Mouse (Mus musculus) T-helper 17 cell (primary cell): ENCODE results near the gene Olfr1497.

Experiments used
- in situ Hi-C, 2 experiments: fragments of 300-600 bp; cut with MboI, MseI; formaldehyde crosslinking; loops; 1 replicate in 1 of 2; 2 replicates in 1 of 2; pipeline ENCODE4 v1.15.1; 2025; ENCODE audit warnings: high pct_unique_total_duplicates in 2 of 2

The Olfr1497 gene

DNA sequence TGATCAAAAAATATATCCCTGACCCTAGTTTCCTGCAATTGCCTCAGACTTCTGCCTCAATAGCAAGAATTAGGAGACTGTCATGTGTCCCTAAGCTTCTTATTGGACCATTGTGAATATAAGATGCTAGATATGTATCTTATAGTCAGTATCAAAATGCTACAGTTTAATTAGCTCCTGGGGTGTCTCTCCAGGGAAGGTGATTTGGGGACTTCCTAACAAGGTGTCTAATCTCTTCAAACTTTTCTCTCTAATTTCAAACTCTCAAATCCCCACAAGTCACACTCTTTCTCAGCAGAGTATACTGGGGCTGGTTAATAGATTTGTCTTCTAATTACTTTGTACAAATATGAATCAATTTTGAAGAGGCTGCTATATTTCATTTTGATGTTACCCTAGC lies at the start of gene Olfr1497:
Gene Olfr1497, minus strand, starts transcription at position 101 of the 400 bp plus-strand sequence.
- in situ Hi-C loops = no loop called here

DNA sequence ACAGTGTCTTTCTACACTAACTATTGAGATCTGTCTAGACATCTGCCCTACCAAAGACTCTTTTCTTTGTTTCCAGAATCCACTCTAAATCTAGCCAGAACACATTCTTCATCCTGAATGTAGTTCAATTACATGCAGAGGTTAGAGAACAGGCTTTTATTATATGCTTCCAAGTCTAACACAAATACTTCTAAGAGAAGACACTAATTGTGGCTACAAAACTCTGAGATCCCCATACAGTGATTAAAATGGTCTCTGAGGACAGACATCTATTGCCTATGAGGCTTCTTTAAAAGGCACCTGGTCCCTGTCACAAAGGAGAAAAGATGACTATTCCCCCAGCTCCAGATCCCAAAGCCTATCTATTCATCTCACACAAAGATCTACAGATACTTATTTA lies 32.4 kb upstream of the Olfr1497 start, which contains the start of gene Olfr1500:
Gene Olfr1500, minus strand, starts transcription at position 101 of the 400 bp plus-strand sequence.
- in situ Hi-C loops = no loop called here

DNA sequence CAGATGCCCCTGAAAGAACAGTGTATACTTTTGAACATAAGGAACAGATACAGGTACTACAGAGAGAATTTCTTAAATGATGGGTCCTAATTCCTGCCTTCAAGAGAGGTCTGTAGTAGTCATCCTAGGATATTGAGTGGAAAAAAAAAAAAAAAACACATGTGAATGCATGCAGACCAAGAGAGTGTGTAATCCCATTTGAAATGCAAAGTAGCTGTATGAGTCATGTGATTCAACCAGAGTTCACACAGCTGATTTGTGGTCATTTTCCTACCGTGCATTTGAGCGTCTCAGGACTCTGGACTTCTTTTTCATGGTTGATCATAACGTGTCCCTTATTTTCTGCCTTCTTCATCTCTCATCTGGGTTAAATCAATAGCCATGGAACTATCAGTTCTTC lies 30.4 kb upstream of the Olfr1497 start:
- in situ Hi-C loops = no loop called here

DNA sequence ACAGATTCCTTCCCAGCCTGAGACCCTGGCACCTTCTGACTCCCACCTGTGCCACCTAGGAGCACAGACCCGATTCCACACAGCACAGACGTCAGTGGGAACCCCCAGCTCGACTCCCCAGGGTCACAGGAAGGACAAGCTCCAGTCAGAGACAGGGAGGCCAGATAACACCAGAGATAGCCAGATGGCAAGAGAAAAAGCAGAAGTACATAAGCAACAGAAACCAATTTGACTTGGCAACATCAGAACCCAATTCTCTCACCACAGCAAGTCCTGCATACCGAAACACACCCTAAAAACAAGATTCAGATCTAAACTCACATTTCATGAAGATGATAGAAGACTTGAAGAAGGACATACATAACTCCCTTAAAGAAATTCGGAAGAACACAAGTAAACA lies 22.8 kb upstream of the Olfr1497 start:
- in situ Hi-C loops = loop anchor here (25.0 kb wide), 2 partner anchors 1109 to 1309 kb away; partner anchors contain the start of gene Dtx4 (in 1 of the 2)

DNA sequence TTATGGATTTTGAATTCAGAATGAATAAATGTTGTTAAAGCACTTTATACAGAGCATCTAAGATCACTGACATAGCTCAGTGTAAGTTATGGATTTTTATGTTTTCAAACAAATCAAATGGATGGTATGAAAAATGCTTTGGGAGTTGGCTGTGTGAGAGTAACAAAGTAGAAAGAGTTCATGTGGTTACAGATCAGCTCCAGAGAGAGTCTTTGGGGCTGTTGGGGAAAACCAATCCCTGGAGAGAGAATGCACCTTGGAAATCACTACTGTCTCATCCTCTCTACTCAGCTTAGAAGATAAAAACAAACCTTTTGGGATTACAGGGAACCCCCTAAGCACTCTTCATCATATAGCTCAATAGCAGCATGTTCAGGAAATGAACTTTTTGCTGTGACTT lies 21.3 kb upstream of the Olfr1497 start, which contains the start of gene Olfr1499:
Gene Olfr1499, minus strand, starts transcription at position 101 of the 400 bp plus-strand sequence.
- in situ Hi-C loops = loop anchor here (25.0 kb wide), 2 partner anchors 1107 to 1307 kb away; partner anchors contain the start of gene Dtx4 (in 1 of the 2)

DNA sequence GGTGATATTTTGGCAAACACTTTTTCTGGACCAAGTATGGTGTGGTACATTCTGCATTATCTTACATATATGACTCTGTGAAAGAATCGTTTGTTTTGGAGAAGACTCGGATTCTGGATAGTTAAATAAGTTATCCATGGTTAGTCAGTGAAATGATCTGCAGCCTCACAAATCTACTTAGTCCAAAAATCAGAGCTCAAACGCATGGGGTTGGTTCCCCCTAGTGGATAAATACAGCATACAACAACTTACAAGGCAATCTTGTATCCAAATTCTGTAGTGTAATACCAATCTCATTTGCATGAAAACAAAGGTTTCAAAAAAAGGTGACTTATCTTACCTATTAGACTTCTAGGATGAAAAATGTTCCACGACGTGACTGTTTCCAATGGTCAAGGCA lies 20.8 kb upstream of the Olfr1497 start:
- in situ Hi-C loops = loop anchor here (25.0 kb wide), 2 partner anchors 1107 to 1307 kb away; partner anchors contain the start of gene Dtx4 (in 1 of the 2)

DNA sequence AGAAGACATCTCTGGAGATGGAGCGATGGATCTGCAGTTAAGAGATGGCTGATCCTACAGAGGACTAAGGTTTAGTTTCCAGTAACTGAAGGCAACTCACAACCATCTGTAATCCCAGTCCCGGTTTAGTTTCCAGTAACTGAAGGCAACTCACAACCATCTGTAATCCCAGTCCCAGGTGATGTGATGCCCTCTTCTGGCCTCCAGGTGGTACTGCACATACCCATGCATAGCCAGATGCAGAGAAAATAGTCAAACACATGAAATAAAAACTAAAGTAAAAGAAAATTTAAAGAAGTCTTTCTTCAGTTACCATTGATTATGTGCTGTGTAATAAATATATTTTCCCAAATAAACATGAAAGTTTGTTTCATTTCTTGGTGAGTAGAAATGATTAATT lies 14.8 kb upstream of the Olfr1497 start:
- in situ Hi-C loops = loop anchor here (25.0 kb wide), 2 partner anchors 1101 to 1301 kb away; partner anchors contain the start of gene Dtx4 (in 1 of the 2)

DNA sequence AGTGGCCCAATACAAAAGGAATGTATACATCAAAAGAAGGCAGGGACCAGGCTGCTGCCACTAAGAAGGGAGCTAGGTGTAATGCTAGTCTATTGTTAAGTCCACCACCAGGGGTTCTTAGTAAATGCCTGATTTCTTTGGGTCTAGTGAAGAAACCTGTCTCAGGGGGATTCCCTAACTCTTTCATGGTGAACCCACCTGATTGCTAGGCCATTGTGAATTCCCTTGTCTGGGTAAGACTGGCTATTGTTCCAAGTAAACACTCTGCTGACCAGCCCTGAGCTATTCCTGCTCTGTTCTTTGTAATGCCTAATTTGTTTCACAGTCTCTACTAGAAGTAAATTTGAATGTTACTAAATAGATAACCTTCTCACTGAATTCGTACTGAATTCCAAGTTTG lies 7.5 kb upstream of the Olfr1497 start:
- in situ Hi-C loops = loop anchor here (25.0 kb wide), 2 partner anchors 1093 to 1293 kb away; partner anchors contain the start of gene Dtx4 (in 1 of the 2)

DNA sequence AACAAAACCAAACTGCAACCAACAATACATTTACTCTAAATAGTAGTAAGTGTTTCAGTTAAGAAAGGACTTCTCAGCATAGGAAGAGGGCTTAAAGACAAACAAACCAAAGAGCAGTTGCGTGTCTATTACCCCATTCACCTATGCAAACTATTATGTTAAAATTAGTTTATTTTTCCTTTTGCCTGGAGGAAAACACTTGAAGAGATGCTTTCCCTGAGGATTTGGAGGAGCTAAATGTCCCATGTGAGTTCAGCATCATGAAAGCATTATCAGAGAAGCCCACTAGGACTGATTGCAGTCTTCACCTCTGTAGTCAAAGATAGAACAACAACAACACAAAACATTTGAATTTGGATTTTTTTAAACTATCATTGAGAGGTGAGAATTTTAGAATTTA lies 20.4 kb downstream of the Olfr1497 start, which contains the start of gene Olfr1496:
Gene Olfr1496, plus strand, starts transcription at position 301 of the 400 bp plus-strand sequence.
- in situ Hi-C loops = no loop called here

DNA sequence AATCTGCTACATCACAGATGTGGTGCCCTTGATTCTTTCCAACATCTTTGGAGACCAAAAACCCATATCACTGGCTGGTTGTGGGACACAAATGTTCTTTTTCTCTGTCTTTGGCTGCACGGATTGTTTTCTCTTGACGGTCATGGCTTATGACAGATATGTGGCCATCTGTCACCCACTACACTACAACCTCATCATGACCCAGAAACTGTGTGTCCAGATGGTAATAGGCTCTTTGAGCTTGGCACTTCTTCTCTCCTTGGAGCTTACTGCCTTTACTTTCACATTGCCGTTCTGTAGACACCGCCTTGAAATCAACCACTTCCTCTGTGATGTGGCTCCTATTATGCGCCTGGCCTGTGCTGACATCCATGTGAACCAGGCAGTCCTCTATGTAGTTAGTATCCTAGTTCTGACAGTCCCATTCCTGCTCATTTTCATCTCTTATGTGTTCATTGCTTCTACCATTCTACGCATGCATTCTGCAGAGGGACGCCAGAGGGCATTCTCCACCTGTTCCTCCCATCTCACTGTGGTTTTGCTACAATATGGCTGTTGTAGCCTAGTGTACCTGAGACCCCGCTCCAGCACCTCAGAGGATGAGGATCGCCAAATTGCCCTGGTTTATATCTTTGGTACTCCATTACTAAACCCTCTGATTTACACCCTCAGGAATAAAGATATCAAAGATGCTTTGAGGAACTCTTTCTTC lies 29.3 kb downstream of the Olfr1497 start:
- in situ Hi-C loops = no loop called here

DNA sequence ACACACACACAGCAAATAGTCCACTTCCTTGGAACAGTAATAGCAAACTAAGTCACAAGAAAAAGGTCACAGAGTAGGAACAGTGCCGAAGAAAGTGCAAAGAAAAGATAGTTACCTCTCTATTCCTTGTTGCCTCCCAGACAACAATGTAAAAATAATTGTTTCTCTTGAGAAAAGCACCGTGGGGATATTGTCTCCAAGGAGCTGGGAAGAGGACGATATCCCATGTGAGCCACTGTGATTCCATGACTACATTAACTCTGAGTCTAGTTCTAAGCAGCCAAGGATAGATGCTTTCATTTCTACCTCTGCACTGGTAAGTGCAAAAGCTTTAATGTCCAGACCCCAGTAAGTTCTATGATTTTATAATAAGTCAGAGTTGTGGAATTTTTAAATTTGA lies 33.7 kb downstream of the Olfr1497 start, which contains the start of gene Olfr1495:
Gene Olfr1495, plus strand, starts transcription at position 301 of the 400 bp plus-strand sequence.
- in situ Hi-C loops = no loop called here

DNA sequence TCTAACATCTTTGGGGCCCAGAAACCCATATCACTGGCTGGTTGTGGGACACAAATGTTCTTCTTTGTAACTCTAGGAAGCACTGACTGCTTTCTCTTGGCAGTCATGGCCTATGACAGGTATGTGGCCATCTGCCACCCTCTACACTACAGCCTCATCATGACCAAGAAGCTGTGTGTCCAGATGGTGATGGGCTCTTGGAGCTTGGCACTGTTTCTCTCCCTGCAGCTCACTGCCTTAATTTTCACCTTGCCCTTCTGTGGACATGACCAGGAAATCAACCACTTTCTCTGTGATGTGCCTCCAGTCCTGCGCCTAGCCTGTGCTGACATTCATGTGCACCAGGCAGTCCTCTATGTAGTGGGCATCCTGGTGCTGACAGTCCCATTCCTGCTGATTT lies 48.6 kb downstream of the Olfr1497 start:
- in situ Hi-C loops = no loop called here
